Mouse (Mus musculus) C2C12 (cell line): Measurements from ENCODE around the gene Med17. TPM values are rescaled to one million over a fixed set of nuclear protein-coding genes. Genes with fewer than 3 reads are reported as not detected.

Source experiments
- H3K27me3 ChIP-seq: one replicate; pipeline ENCODE4 v1.6.1; 2011; ENCODE audit not compliant: control insufficient read depth, insufficient read depth, insufficient read length
- H3K36me3 ChIP-seq: one replicate; pipeline ENCODE4 v1.6.1; 2011; ENCODE audit not compliant: control insufficient read depth, insufficient read depth
- H3K4me3 ChIP-seq: one replicate; pipeline ENCODE4 v1.5.1; 2011; ENCODE audit warnings: mild to moderate bottlenecking, control low read depth; ENCODE audit not compliant: poor library complexity, insufficient read depth, severe bottlenecking
- H3K79me2 ChIP-seq: one replicate; pipeline ENCODE4 v1.6.1; 2011; ENCODE audit not compliant: control insufficient read depth, insufficient read depth
- H3K79me3 ChIP-seq: one replicate; pipeline ENCODE4 v1.6.1; 2011; ENCODE audit warnings: low read depth, control low read depth
- H3ac ChIP-seq: one replicate; pipeline ENCODE3; 2011; ENCODE audit warnings: low read depth; ENCODE audit not compliant: control insufficient read depth, insufficient read length
- CEBPB ChIP-seq: IDR thresholded peaks from one replicate; pipeline ENCODE4 v1.6.1; 2011; ENCODE audit warnings: low read depth, mild to moderate bottlenecking, control low read depth, moderate library complexity
- CTCF ChIP-seq: IDR thresholded peaks from one replicate; pipeline ENCODE4 v1.5.1; 2011; ENCODE audit not compliant: control insufficient read depth, insufficient read depth, insufficient read length
- FOSL1 ChIP-seq: IDR thresholded peaks from one replicate; pipeline ENCODE4 v1.8.0; 2011; ENCODE audit warnings: mild to moderate bottlenecking, low read length; ENCODE audit not compliant: poor library complexity, insufficient read depth, severe bottlenecking
- MAX ChIP-seq: IDR thresholded peaks from one replicate; pipeline ENCODE4 v1.6.1; 2011; ENCODE audit warnings: mild to moderate bottlenecking, control low read depth
- MYOD1 ChIP-seq: IDR thresholded peaks from one replicate; pipeline ENCODE4 v1.6.1; 2011; ENCODE audit warnings: low read depth; ENCODE audit not compliant: control insufficient read depth, insufficient read length
- MYOG ChIP-seq: IDR thresholded peaks from one replicate; pipeline ENCODE4 v1.6.1; 2011; ENCODE audit not compliant: control insufficient read depth, insufficient read length; ENCODE audit errors: extremely low read depth
- USF1 ChIP-seq: IDR thresholded peaks from one replicate; pipeline ENCODE4 v1.6.1; 2011; ENCODE audit warnings: low read depth, mild to moderate bottlenecking, control low read depth, moderate library complexity
- polyA plus RNA-seq: library from polyadenylated mRNA; unstranded; fragments of >200 nt; fragmentation: generic; extraction: Trizol; gene quantifications from one replicate; pipeline ENCODE4 v1.2.1, GENCODE M21; 2012; ENCODE audit warnings: missing spikeins

Med17 gene
- polyA plus RNA-seq, 1 experiment, result 34.2 TPM

DNA sequence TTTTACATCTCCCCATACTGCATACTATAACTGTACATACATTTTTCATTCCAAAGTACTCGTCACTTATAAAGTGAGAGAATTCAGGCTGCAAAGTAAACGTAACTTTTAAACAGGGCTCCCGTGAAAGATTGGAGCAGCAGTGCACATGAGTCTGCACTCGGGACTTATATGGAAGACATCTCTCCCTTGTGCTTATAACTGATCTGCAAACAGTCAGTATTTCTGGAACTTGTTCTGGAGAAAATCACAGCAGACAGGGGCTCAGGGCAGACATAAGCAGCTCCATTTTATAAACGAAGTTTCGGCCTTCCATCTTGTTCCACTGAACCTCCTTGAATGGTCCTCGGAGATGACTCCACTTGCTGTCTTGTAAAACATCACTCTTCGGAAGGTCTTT, 17.8 kb downstream of the Med17 start:
- Histone ChIP-seq H3K36me3 (peaks cover 55% of the 10 kb centered on the region), H3K27me3 (no peaks in the 10 kb centered on the region), H3K79me3 (no peaks in the 10 kb centered on the region), H3ac (no peak overlapping the region), H3K79me2 (no peaks in the 10 kb centered on the region), H3K4me3 (no peak overlapping the region)
- no peak for TF ChIP-seq FOSL1

DNA sequence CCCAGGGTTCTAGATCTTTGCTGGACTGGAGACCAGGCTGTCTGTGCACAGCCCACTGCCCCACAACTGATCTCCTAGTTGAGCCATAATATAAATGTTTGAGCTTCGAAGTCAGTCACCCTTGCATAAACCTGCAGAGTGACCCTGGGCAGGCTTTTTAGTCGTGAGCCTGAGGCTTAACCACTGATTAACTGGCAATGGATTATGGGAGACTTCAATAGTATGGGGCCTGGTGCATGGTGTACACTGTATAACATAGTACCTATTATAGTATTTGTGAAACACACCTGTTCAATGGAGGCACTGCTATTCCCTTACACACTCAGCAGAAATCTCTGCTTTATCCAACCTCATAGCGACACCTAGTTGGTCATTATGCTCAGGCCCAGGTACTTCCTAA, 23.5 kb downstream of the Med17 start:
- H3K79me2 ChIP-seq, result no peaks in the 10 kb centered on the region
- peaks cover 8% of the 10 kb centered on the region for H3K36me3 ChIP-seq
- H3K79me3 ChIP-seq, result no peaks in the 10 kb centered on the region
- H3ac ChIP-seq, result no peak overlapping the region
- TF ChIP-seq MYOD1, result no peak
- TF ChIP-seq CTCF, result no peak
- no peak for TF ChIP-seq MYOG
- no peak for TF ChIP-seq CEBPB
- no peak for TF ChIP-seq MAX
- TF ChIP-seq FOSL1, result no peak
- H3K4me3 ChIP-seq, result no peak overlapping the region
- H3K27me3 ChIP-seq, result peaks cover 13% of the 10 kb centered on the region

- Histone ChIP-seq H3ac (no peak overlapping the region), H3K79me3 (no peaks in the 10 kb centered on the region), H3K36me3 (no peaks in the 10 kb centered on the region), H3K27me3 (peaks cover 13% of the 10 kb centered on the region), H3K4me3 (no peak overlapping the region), H3K79me2 (no peaks in the 10 kb centered on the region)
- TF ChIP-seq USF1 (no peak), CTCF (no peak), MYOG (no peak), FOSL1 (no peak), CEBPB (no peak), MYOD1 (no peak), MAX (no peak)
Observed at GRCm38 (mm10) chr9:15254501-15254900, 25.2 kb downstream of the Med17 start.

GRCm38 (mm10) chr9:15252196-15252595, 27.5 kb downstream of the Med17 start:
- H3K79me3 ChIP-seq, result no peaks in the 10 kb centered on the region

DNA sequence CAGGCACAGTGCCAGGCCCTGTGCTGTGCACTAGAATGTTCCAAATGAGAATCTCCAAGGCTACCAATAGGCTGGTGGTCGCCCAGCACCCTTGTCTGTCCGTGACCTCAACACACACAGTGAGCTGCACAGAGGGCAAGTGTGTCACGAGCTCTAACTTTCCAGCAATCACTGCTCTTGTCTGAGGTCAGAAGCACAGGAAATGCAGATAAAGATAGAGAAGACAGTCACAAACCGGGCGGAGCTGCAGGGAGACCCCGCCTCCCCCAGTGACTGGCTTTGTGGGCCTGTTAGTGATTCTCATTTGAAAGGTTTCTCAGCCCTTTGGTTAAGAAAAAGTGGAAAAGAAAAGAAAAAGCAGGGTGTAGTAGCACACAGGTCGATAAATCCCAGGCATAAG, 29.4 kb downstream of the Med17 start:
- no peak for TF ChIP-seq MAX
- no peak for TF ChIP-seq CTCF
- TF ChIP-seq FOSL1, result no peak
- TF ChIP-seq USF1, result no peak
- no peak for TF ChIP-seq CEBPB
- no peak for TF ChIP-seq MYOD1
- no peak for TF ChIP-seq MYOG

More at GRCm38 (mm10) chr9:15252196-15252595, 27.5 kb downstream of the Med17 start:
- no peak overlapping the region for H3K4me3 ChIP-seq
- H3ac ChIP-seq, result no peak overlapping the region
- H3K79me2 ChIP-seq, result no peaks in the 10 kb centered on the region
- H3K27me3 ChIP-seq, result peaks cover 13% of the 10 kb centered on the region
- no peaks in the 10 kb centered on the region for H3K36me3 ChIP-seq
- no peak for TF ChIP-seq MYOG
- no peak for TF ChIP-seq CEBPB
- TF ChIP-seq MYOD1, result no peak
- TF ChIP-seq CTCF, result no peak
- TF ChIP-seq USF1, result no peak
- no peak for TF ChIP-seq MAX
- no peak for TF ChIP-seq FOSL1

GRCm38 (mm10) chr9:15245319-15246075, 34.2 kb downstream of the Med17 start:
- Histone ChIP-seq H3K36me3 (no peaks in the 10 kb centered on the region), H3K4me3 (no peak overlapping the region), H3K79me2 (no peaks in the 10 kb centered on the region), H3K79me3 (no peaks in the 10 kb centered on the region), H3K27me3 (peaks cover 22% of the 10 kb centered on the region), H3ac (no peak overlapping the region)
- TF ChIP-seq USF1, result no peak
- TF ChIP-seq MAX, result no peak

More for the DNA sequence above, 29.4 kb downstream of the Med17 start:
- Histone ChIP-seq H3K79me3 (no peaks in the 10 kb centered on the region), H3ac (no peak overlapping the region), H3K36me3 (no peaks in the 10 kb centered on the region), H3K4me3 (no peak overlapping the region), H3K27me3 (peaks cover 15% of the 10 kb centered on the region), H3K79me2 (no peaks in the 10 kb centered on the region)
